Mouse (Mus musculus) kidney, embryonic 14.5 days (tissue): Measurements from ENCODE around the gene Slc25a12. TPM values are rescaled to one million over a fixed set of nuclear protein-coding genes. Genes with fewer than 3 reads are reported as not detected.

Experiments used
- ATAC-seq: fragments of 200-750 bp; cut with Nextera tagmentation; 2 replicates; pipeline ENCODE4 v1.8.0; 2017; ENCODE audit warnings: moderate number of reproducible peaks, mild to moderate bottlenecking, moderate TSS enrichment, moderate library complexity; ENCODE audit not compliant: low FRiP score, low TSS enrichment
- H3K27ac ChIP-seq: fragments of 300-500 bp; sonication (generic); 2 replicates; pipeline ENCODE4 v1.5.1; 2014; ENCODE audit warnings: low read depth, mild to moderate bottlenecking, low read length, moderate library complexity, mixed read lengths
- H3K27me3 ChIP-seq: fragments of 300-500 bp; sonication (generic); 2 replicates; pipeline ENCODE4 v1.6.1; 2014; ENCODE audit warnings: mild to moderate bottlenecking, low read length; ENCODE audit not compliant: control insufficient read depth, insufficient read depth
- H3K36me3 ChIP-seq: fragments of 300-500 bp; sonication (generic); 2 replicates; pipeline ENCODE4 v1.6.1; 2014; ENCODE audit warnings: low read length, mixed read lengths; ENCODE audit not compliant: control insufficient read depth, insufficient read depth
- H3K4me1 ChIP-seq: fragments of 300-500 bp; sonication (generic); 2 replicates; pipeline ENCODE4 v1.6.1; 2014; ENCODE audit warnings: low read length, mixed read lengths; ENCODE audit not compliant: control insufficient read depth, insufficient read depth
- H3K4me2 ChIP-seq: fragments of 300-500 bp; sonication (generic); replicated peaks from 2 replicates; pipeline ENCODE4 v1.6.1; 2014; ENCODE audit warnings: low read depth, mild to moderate bottlenecking, low read length
- H3K4me3 ChIP-seq: fragments of 300-500 bp; sonication (generic); 2 replicates; pipeline ENCODE4 v1.5.1; 2014; ENCODE audit warnings: mild to moderate bottlenecking, low read length
- H3K9ac ChIP-seq: fragments of 300-500 bp; sonication (generic); 2 replicates; pipeline ENCODE4 v1.6.1; 2014; ENCODE audit warnings: low read depth, mild to moderate bottlenecking, low read length, moderate library complexity
- H3K9me3 ChIP-seq: fragments of 300-500 bp; sonication (generic); 2 replicates; pipeline ENCODE4 v1.6.1; 2016; ENCODE audit warnings: low read length; ENCODE audit not compliant: control insufficient read depth
- WGBS: fragments of 180-500 bp; shearing (Covaris S2); extraction: QIAGEN DNeasy Blood & Tissue Kit; methylation state at CpG from one replicate; pipeline ENCODE4 v1.1.7; 2014; 5-methylcytosine and 5-hydroxymethylcytosine counted together
- polyA plus RNA-seq: library from polyadenylated mRNA; unstranded; fragments of >200 nt; fragmentation: Nextera tagmentation; extraction: Ambion mirVana; gene quantifications from 2 replicates; pipeline ENCODE4 v1.2.1, GENCODE M21; 2014

The Slc25a12 gene
- 29.8 and 41.6 TPM in 2 replicates for polyA plus RNA-seq

DNA sequence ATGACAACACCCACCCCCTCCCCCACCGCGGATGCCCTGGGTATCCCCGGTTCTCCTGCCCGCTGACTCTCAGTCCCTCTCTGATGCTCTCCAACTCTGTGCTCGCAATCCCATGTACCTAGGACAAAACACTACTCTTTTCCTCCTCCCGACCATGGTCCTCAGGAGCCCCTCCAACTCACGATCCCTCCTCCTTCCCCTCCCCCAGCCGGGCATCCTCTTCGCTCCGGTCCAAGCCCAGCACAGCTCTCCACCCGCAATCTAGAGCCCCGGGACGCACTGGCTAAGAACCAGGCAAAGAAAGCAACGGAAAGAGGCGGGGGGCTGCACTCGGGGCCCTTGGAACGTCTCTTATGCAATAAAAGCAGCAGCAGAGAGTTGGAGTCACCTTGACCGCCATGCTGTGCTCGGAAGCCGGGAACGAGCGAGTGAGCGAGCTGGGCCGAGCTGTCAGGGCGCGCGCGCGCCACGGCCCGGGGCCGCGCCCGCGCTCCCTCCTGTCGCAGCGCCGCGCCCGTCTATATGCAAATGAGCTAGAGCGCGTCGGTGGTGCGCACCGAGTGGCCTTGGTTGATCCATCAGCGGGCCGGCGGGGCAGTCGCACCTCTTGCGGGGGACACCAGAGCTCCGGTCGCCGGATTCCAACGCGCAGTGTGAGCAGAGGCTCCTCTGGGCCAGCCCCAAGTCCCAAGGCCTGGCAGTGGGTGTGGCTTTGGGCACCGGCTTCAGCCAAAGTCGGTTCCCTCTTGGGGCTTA is at the start of gene Slc25a12:
Slc25a12 (minus strand) TSS at position 625 of the 756 bp plus-strand sequence.
- Histone ChIP-seq H3K36me3 (no peaks in the 10 kb centered on the region), H3K4me2 (peak within 1 kb of the TSS; percentile 83), H3K9me3 (no peaks in the 10 kb centered on the region), H3K27ac (peak within 1 kb of the TSS; percentile 49; the same call in 1 of the 2 replicates), H3K4me3 (peak within 1 kb of the TSS; percentile 86), H3K27me3 (no peaks in the 10 kb centered on the region), H3K9ac (peak within 1 kb of the TSS; percentile 77), H3K4me1 (peaks cover 10% of the 10 kb centered on the region; the same call in 1 of the 2 replicates)
- under 1% methylated on average over 57 of the region's 57 CpGs for WGBS
- ATAC-seq, result peak; percentile 94

DNA sequence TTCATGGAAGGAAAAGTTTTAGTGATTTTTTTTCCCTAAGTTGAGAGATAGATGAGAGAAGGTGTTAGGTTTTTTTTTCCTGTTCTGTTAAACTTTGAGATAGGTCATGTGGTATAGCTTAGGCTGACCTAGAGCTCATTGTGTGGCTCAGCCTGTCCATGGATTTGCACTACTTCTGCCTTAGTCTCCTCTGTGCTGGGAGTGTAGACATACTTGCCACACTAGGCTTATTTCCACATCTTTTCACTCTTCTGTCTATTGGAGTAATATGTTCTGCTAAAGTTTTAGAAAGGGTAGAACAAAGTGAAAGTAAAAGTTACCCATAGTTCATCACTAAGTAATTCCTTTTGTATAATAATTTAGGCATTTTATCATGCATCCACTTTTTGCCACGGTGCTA is 38.1 kb upstream of the Slc25a12 start:
- no peak overlapping the region for H3K4me2 ChIP-seq
- WGBS, result 96% methylated on average over 1 of the region's 1 CpGs
- H3K27me3 ChIP-seq, result no peaks in the 10 kb centered on the region
- H3K9me3 ChIP-seq, result no peaks in the 10 kb centered on the region
- no peak overlapping the region for H3K4me3 ChIP-seq
- H3K9ac ChIP-seq, result no peak overlapping the region
- H3K4me1 ChIP-seq, result no peaks in the 10 kb centered on the region
- H3K27ac ChIP-seq, result no peak overlapping the region
- no peak for ATAC-seq
- H3K36me3 ChIP-seq, result peaks cover 33% of the 10 kb centered on the region; the same call in 1 of the 2 replicates

DNA sequence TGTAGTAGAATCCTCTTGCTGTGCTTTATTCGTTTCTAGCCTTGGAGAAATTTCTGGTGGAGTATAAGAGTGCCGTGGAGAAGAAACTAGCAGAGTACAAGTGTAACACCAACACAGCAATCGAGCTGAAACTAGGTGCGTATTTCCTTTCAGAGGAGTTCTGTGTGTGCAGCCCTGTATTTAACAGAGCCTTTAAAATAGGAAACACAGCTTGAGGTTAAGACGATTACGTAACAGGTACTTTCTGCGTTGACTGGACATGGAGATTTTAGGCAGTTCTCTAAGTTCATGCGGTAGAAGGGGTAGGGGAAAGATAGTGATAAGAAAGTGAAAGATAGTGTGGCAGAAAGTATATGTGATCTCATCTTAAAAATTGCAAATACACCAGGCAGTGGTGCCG is 22.3 kb upstream of the Slc25a12 start:
- 61% methylated on average over 9 of the region's 9 CpGs for WGBS
- peak overlapping the region; percentile 92 for H3K4me3 ChIP-seq
- peaks cover 23% of the 10 kb centered on the region for H3K36me3 ChIP-seq
- H3K4me1 ChIP-seq, result no peaks in the 10 kb centered on the region; the same call in 1 of the 2 replicates
- ATAC-seq, result no peak
- no peaks in the 10 kb centered on the region for H3K27me3 ChIP-seq
- no peak overlapping the region; the same call in 1 of the 2 replicates for H3K27ac ChIP-seq
- H3K9me3 ChIP-seq, result no peaks in the 10 kb centered on the region
- peak overlapping the region; percentile 90 for H3K9ac ChIP-seq
- H3K4me2 ChIP-seq, result peak overlapping the region; percentile 75

DNA sequence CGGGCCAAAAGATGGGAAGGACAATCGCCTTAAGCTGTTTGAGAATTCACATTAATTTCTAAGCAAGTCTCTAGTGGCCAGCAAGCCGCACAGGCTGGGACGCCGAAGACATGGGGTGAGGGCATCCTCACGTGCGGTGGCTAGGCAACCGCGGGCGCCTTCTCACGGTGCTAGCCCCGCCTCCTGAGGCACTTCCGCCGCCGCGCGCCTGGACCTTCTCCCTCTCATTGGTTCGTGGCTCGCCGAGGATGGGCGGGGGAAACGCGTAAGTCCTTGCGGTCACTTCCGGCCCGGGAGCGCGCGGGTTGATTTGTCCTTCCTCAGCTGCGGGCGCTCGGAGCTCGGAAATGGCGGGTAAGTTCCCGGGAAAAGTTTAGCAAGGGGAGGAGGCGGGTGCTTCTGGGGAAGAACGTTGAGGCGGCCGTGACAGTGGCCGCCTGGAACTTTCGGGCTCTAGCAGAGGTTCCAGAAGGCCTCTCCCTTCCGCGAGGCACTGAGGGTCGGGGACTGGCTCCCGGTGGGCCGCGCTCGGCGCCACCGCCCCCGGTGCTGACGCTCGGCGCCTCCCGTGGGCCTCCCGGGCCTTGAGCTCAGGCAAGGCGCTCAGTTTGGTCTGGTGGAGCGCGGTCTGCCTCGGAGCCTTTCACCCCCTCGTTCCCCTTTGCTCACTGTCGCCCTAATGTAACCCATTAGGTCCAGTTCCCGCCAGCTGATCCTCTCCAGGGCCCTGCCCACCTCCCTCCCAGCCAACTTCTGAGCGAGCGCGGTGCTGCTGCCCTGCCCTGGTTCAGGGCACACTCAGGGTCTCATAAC is 21.6 kb upstream of the Slc25a12 start, which contains the start of gene Hat1:
Hat1 (plus strand) TSS at position 8 of the 813 bp plus-strand sequence.
- H3K27ac ChIP-seq, result peak within 1 kb of the TSS; percentile 83
- under 1% methylated on average over 66 of the region's 66 CpGs for WGBS
- H3K4me3 ChIP-seq, result peak within 1 kb of the TSS; percentile 92
- no peaks in the 10 kb centered on the region; the same call in 1 of the 2 replicates for H3K4me1 ChIP-seq
- H3K27me3 ChIP-seq, result no peaks in the 10 kb centered on the region
- H3K9me3 ChIP-seq, result no peaks in the 10 kb centered on the region
- peak within 1 kb of the TSS; percentile 75 for H3K4me2 ChIP-seq
- H3K36me3 ChIP-seq, result peaks cover 19% of the 10 kb centered on the region
- ATAC-seq, result peak; percentile 99
- peak within 1 kb of the TSS; percentile 90 for H3K9ac ChIP-seq

DNA sequence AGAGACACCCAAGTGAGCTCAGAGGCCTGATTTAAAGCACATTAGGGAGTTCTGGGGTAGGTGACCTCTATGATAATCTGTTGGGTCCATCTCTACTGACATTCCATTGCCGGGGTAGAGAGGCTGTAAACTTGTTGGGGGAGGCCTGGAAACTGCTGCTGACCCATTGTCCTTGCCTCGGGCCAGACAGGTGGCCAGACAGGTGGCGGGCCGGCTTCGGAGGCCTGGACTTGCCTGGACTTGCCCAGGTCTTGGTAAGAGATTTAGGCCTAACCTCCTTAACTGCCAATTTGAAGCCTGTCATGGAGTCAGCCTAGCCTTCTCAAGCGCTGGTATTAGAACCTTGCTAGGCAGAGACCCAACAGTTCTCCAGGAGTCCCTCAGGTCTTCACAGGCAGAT is 20.2 kb upstream of the Slc25a12 start:
- H3K27me3 ChIP-seq, result no peaks in the 10 kb centered on the region
- H3K36me3 ChIP-seq, result peaks cover 16% of the 10 kb centered on the region
- WGBS, result 75% methylated on average over 6 of the region's 6 CpGs
- no peaks in the 10 kb centered on the region; the same call in 1 of the 2 replicates for H3K4me1 ChIP-seq
- ATAC-seq, result no peak
- H3K4me2 ChIP-seq, result no peak overlapping the region
- no peak overlapping the region for H3K4me3 ChIP-seq
- H3K9ac ChIP-seq, result no peak overlapping the region
- H3K27ac ChIP-seq, result no peak overlapping the region
- H3K9me3 ChIP-seq, result no peaks in the 10 kb centered on the region

DNA sequence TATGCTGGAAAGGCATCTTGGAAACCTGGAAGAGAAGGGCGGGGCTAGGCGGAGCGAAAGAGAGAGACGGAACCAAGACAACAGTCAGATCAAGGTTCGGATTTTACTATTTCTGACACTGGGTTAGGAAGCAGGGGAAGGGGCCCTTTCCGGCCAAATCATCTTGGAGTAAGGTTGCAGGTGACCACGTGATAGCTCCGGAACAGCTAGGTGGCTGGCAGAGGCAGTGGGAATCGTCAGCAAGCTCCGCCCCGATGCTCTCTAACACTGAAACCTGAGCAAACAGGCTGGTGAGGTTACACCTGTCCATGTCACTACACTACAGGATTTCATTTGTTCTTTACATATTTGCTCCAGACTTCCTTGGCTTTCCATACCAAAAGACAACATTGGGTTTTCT is 16.3 kb upstream of the Slc25a12 start:
- no peak overlapping the region for H3K4me3 ChIP-seq
- WGBS, result 33% methylated on average over 11 of the region's 11 CpGs
- no peaks in the 10 kb centered on the region for H3K36me3 ChIP-seq
- H3K9me3 ChIP-seq, result no peaks in the 10 kb centered on the region
- no peaks in the 10 kb centered on the region for H3K27me3 ChIP-seq
- no peak for ATAC-seq
- no peaks in the 10 kb centered on the region for H3K4me1 ChIP-seq
- H3K9ac ChIP-seq, result no peak overlapping the region
- 0 out of 2 replicates have a peak overlapping the region, but pooled peaks have one; percentile 10 for H3K4me2 ChIP-seq
- no peak overlapping the region for H3K27ac ChIP-seq

DNA sequence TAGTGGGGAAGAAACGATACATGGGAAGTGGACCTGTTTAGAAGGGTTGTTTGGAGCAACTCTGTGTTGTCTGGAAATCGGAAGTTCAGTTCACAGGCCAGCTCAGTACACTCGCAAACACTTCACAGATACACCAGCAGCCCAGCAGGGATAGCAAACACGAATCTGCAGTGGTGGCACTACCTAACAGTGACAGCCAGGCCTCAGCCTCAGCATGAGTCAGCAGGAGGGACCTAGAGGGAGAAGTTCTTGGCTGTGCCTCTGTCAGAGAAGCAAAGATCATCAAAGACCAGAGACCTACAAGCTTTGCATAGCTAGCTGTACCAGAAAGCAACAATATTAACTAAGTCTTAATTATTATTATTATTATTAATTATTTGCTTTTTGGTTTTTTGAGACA is 14.4 kb upstream of the Slc25a12 start:
- Histone ChIP-seq H3K9ac (no peak overlapping the region), H3K27ac (no peak overlapping the region), H3K4me2 (no peak overlapping the region), H3K4me3 (no peak overlapping the region), H3K27me3 (no peaks in the 10 kb centered on the region), H3K36me3 (no peaks in the 10 kb centered on the region), H3K9me3 (no peaks in the 10 kb centered on the region), H3K4me1 (no peaks in the 10 kb centered on the region)
- 81% methylated on average over 4 of the region's 4 CpGs for WGBS
- no peak for ATAC-seq

DNA sequence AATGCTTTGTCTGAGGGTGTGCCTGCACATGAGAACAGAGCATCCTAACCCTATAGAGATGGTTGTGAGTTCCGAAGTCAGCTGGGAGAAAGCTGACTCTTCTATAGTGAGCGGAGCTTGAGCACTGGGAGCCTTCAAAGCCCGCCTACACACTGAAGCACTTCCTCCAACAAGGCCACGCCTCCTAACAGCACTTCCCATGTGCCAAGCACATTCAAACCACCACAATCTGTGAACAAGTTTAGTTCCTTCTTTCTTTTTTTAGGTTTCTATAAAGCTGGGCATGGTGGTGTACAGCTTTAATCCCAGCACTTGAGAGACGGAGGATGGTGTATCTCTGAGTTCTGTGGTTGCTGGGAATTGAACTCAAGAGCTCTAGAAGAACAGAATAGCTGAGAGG is 9.9 kb upstream of the Slc25a12 start:
- WGBS, result 87% methylated on average over 5 of the region's 5 CpGs
- Histone ChIP-seq H3K27ac (no peak overlapping the region), H3K4me1 (no peaks in the 10 kb centered on the region), H3K9me3 (no peaks in the 10 kb centered on the region), H3K9ac (no peak overlapping the region), H3K4me3 (no peak overlapping the region), H3K27me3 (no peaks in the 10 kb centered on the region), H3K36me3 (no peaks in the 10 kb centered on the region), H3K4me2 (no peak overlapping the region)
- ATAC-seq, result no peak
